Comparison of ENCODE assay signal across 10 mouse cellular contexts in the genomic region with DNA sequence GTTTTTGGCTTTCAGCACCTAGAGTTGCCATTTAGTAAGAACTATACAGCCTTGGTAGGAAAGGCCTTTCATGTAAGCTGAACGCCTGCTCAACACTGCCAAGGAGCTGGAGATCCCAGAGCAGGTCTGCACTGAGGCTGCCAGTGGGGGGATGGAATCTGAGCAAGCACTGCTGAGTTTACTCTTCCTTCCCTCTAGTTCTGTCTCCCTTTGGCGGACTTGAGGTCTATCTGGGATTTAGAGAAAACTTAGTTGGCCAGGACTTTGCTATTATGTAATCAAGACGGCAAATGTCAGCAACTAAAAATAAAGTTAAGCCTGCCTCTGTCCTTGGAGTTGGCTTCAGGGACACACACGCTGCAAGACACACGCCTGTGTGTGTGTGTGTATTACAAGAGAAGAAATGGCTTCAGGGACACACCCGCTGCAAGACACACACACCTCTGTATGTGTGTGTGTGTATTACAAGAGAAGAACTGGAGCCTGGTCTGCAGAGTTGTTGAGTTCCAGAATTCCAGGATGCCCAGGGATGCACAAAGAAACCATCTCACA. TPM values are rescaled to one million over a fixed set of nuclear protein-coding genes. Genes with fewer than 3 reads are reported as not detected.
DNase-seq lines count a peak whose midpoint lies in the region; ATAC-seq and TF ChIP-seq lines count a peak whose summit lies in the region.
"Had no signal": no experiment of that assay in that cellular context is flagged by ENCODE, and none has a peak within 500 bp of the region (broad histone marks: within the 10 kb centered on the region; RNA-seq: fewer than 3 reads in every experiment).

No protein-coding gene starts in this region.

- H3K4me3 ChIP-seq in midbrain, embryonic 10.5 days, result peak overlapping the region; percentile 29
- no peak overlapping the region for H3K4me3 ChIP-seq in midbrain, embryonic 13.5 days (replicated peaks)
- H3K4me3 ChIP-seq in embryonic fibroblast, embryonic 13.5 days (ENCODE audit: insufficient read depth, low read length), result peak overlapping the region; percentile 80
- no peak overlapping the region for H3K4me3 ChIP-seq in stomach, embryonic 15.5 days (replicated peaks)
- H3K4me3 ChIP-seq in limb, embryonic 10.5 days, result no peak overlapping the region

- no peaks in the 10 kb centered on the region for H3K9me3 ChIP-seq in midbrain, embryonic 10.5 days (replicated peaks)
- H3K9me3 ChIP-seq in midbrain, embryonic 13.5 days, result no peaks in the 10 kb centered on the region
- no peaks in the 10 kb centered on the region for H3K9me3 ChIP-seq in stomach, embryonic 15.5 days
- no peaks in the 10 kb centered on the region for H3K9me3 ChIP-seq in limb, embryonic 10.5 days (replicated peaks)
- H3K9me3 ChIP-seq: limb, embryonic 13.5 days had no signal

- peaks cover 54% of the 10 kb centered on the region for H3K36me3 ChIP-seq in midbrain, embryonic 10.5 days
- peaks cover 50% of the 10 kb centered on the region for H3K36me3 ChIP-seq in midbrain, embryonic 13.5 days
- H3K36me3 ChIP-seq in stomach, embryonic 15.5 days, result peaks cover 38% of the 10 kb centered on the region
- H3K36me3 ChIP-seq in limb, embryonic 10.5 days, result peaks cover 61% of the 10 kb centered on the region

- H3K4me2 ChIP-seq in midbrain, embryonic 13.5 days (replicated peaks), result no peak overlapping the region
- 0 out of 2 replicates have a peak overlapping the region, but pooled peaks have one; percentile 13 for H3K4me2 ChIP-seq in stomach, embryonic 15.5 days

- TF ChIP-seq POLR2A in embryonic fibroblast, embryonic 13.5 days (IDR thresholded peaks at IDR 0.05; ENCODE audit: low read depth, low read length), result peak; percentile 54

- WGBS in midbrain, embryonic 10.5 days, result 90% methylated on average over 6 of the region's 6 CpGs
- WGBS in midbrain, embryonic 13.5 days, result 89% methylated on average over 6 of the region's 6 CpGs
- 73% methylated on average over 6 of the region's 6 CpGs for WGBS in stomach, embryonic 15.5 days
- 92% methylated on average over 6 of the region's 6 CpGs for WGBS in limb, embryonic 10.5 days

- no peak overlapping the region for H3K27ac ChIP-seq in midbrain, embryonic 10.5 days (replicated peaks)
- no peak overlapping the region for H3K27ac ChIP-seq in midbrain, embryonic 13.5 days
- 0 out of 2 replicates have a peak overlapping the region, but pooled peaks have one; percentile 1 for H3K27ac ChIP-seq in embryonic fibroblast, embryonic 13.5 days (ENCODE audit: insufficient read depth, low read length)
- H3K27ac ChIP-seq in stomach, embryonic 15.5 days, result peak overlapping the region; percentile 94; the same call in 1 of the 2 replicates
- H3K27ac ChIP-seq in limb, embryonic 10.5 days, result no peak overlapping the region
- H3K27ac ChIP-seq: limb, embryonic 13.5 days had no signal

- no peak for ATAC-seq in midbrain, embryonic 13.5 days
- no peak for ATAC-seq in stomach, embryonic 15.5 days (ENCODE audit: insufficient read depth, low FRiP score, low read depth)
- ATAC-seq: forebrain, embryonic 14.5 days had no signal

- no peak for TF ChIP-seq CTCF in embryonic fibroblast, embryonic 13.5 days (IDR thresholded peaks at IDR 0.05; ENCODE audit: borderline replicate concordance, insufficient read depth, low read length)

- DNase-seq in midbrain, embryonic 10.5 days (ENCODE audit: low spot score), result no peak
- peak; percentile 70 for DNase-seq in kidney, adult 9 months
- no peak for DNase-seq in limb, embryonic 10.5 days (ENCODE audit: low spot score)
- DNase-seq in spleen, postnatal 36 days (ENCODE audit: low spot score in 2 of 2), result no peak
- DNase-seq in cerebellum, postnatal 14 days, result no peak

- H3K27me3 ChIP-seq in midbrain, embryonic 10.5 days (ENCODE audit: low read depth, poor library complexity, severe bottlenecking), result no peaks in the 10 kb centered on the region
- no peaks in the 10 kb centered on the region for H3K27me3 ChIP-seq in midbrain, embryonic 13.5 days
- H3K27me3 ChIP-seq in stomach, embryonic 15.5 days (replicated peaks), result no peaks in the 10 kb centered on the region
- no peaks in the 10 kb centered on the region for H3K27me3 ChIP-seq in limb, embryonic 10.5 days (ENCODE audit: low read depth, poor library complexity, severe bottlenecking)
- H3K27me3 ChIP-seq: limb, embryonic 13.5 days had no signal

- H3K4me1 ChIP-seq in midbrain, embryonic 10.5 days, result peaks cover 42% of the 10 kb centered on the region
- H3K4me1 ChIP-seq in midbrain, embryonic 13.5 days (replicated peaks), result peaks cover 37% of the 10 kb centered on the region
- H3K4me1 ChIP-seq in embryonic fibroblast, embryonic 13.5 days (ENCODE audit: control insufficient read depth, insufficient read depth, low read length), result peaks cover 5% of the 10 kb centered on the region; the same call in 1 of the 2 replicates
- peaks cover 24% of the 10 kb centered on the region for H3K4me1 ChIP-seq in stomach, embryonic 15.5 days
- peaks cover 34% of the 10 kb centered on the region for H3K4me1 ChIP-seq in limb, embryonic 10.5 days

- no peak overlapping the region for H3K9ac ChIP-seq in midbrain, embryonic 13.5 days (replicated peaks)
- no peak overlapping the region for H3K9ac ChIP-seq in stomach, embryonic 15.5 days

RNA-seq across cellular contexts. Expression of a gene that starts 4.2 kb away (rescaled TPM):
- 11.9 and 13.0 TPM in 2 replicates for polyA plus RNA-seq in midbrain, embryonic 10.5 days (2016; fragmentation: Nextera tagmentation; extraction: Ambion mirVana)
- polyA plus RNA-seq in midbrain, embryonic 13.5 days (2015; fragmentation: Nextera tagmentation; extraction: Ambion mirVana), result 16.0 and 16.5 TPM in 2 replicates
- 26.4 and 27.2 TPM in 2 replicates for polyA plus RNA-seq in embryonic fibroblast, embryonic 13.5 days (2011; ENCODE audit: insufficient read length, low read depth, missing spikeins)
- 18.6 and 19.4 TPM in 2 replicates for polyA plus RNA-seq in stomach, embryonic 15.5 days (2015; fragmentation: Nextera tagmentation; extraction: Ambion mirVana)
- polyA plus RNA-seq in limb, embryonic 10.5 days (2016; fragmentation: Nextera tagmentation; extraction: Ambion mirVana), result 16.7 and 18.8 TPM in 2 replicates

RNA-seq across cellular contexts. Expression of a gene that starts 18.5 kb away (rescaled TPM):
- polyA plus RNA-seq in midbrain, embryonic 10.5 days (2016; fragmentation: Nextera tagmentation; extraction: Ambion mirVana), result 180 and 187 TPM in 2 replicates
- 122 and 127 TPM in 2 replicates for polyA plus RNA-seq in midbrain, embryonic 13.5 days (2015; fragmentation: Nextera tagmentation; extraction: Ambion mirVana)
- polyA plus RNA-seq in embryonic fibroblast, embryonic 13.5 days (2011; ENCODE audit: insufficient read length, low read depth, missing spikeins), result 105 and 110 TPM in 2 replicates
- 109 and 110 TPM in 2 replicates for polyA plus RNA-seq in stomach, embryonic 15.5 days (2015; fragmentation: Nextera tagmentation; extraction: Ambion mirVana)
- polyA plus RNA-seq in limb, embryonic 10.5 days (2016; fragmentation: Nextera tagmentation; extraction: Ambion mirVana), result 170 and 205 TPM in 2 replicates

RNA-seq across cellular contexts. Expression of a gene that starts 26.9 kb away (rescaled TPM):
- 212 and 239 TPM in 2 replicates for polyA plus RNA-seq in midbrain, embryonic 10.5 days (2016; fragmentation: Nextera tagmentation; extraction: Ambion mirVana)
- polyA plus RNA-seq in midbrain, embryonic 13.5 days (2015; fragmentation: Nextera tagmentation; extraction: Ambion mirVana), result 310 TPM in 2 replicates
- polyA plus RNA-seq in embryonic fibroblast, embryonic 13.5 days (2011; ENCODE audit: insufficient read length, low read depth, missing spikeins), result 149 and 162 TPM in 2 replicates
- polyA plus RNA-seq in stomach, embryonic 15.5 days (2015; fragmentation: Nextera tagmentation; extraction: Ambion mirVana), result 161 and 169 TPM in 2 replicates
- polyA plus RNA-seq in limb, embryonic 10.5 days (2016; fragmentation: Nextera tagmentation; extraction: Ambion mirVana), result 185 and 194 TPM in 2 replicates

RNA-seq across cellular contexts. Expression of a gene that starts 28.7 kb away (rescaled TPM):
- polyA plus RNA-seq in midbrain, embryonic 10.5 days (2016; fragmentation: Nextera tagmentation; extraction: Ambion mirVana), result 1.1 and 1.3 TPM in 2 replicates
- 0.77 and 1.4 TPM in 2 replicates for polyA plus RNA-seq in midbrain, embryonic 13.5 days (2015; fragmentation: Nextera tagmentation; extraction: Ambion mirVana)
- 0.18 TPM in 1 of 2 replicates, not detected in the other for polyA plus RNA-seq in embryonic fibroblast, embryonic 13.5 days (2011; ENCODE audit: insufficient read length, low read depth, missing spikeins)
- polyA plus RNA-seq in stomach, embryonic 15.5 days (2015; fragmentation: Nextera tagmentation; extraction: Ambion mirVana), result 5.6 and 6.3 TPM in 2 replicates
- 5.5 and 5.9 TPM in 2 replicates for polyA plus RNA-seq in limb, embryonic 10.5 days (2016; fragmentation: Nextera tagmentation; extraction: Ambion mirVana)

RNA-seq across cellular contexts. Expression of a gene that starts 29.9 kb away (rescaled TPM):
- polyA plus RNA-seq in midbrain, embryonic 10.5 days (2016; fragmentation: Nextera tagmentation; extraction: Ambion mirVana), result 14.9 and 29.4 TPM in 2 replicates
- 73.0 and 76.7 TPM in 2 replicates for polyA plus RNA-seq in midbrain, embryonic 13.5 days (2015; fragmentation: Nextera tagmentation; extraction: Ambion mirVana)
- polyA plus RNA-seq in embryonic fibroblast, embryonic 13.5 days (2011; ENCODE audit: insufficient read length, low read depth, missing spikeins), result 0.80 and 1.6 TPM in 2 replicates
- polyA plus RNA-seq in stomach, embryonic 15.5 days (2015; fragmentation: Nextera tagmentation; extraction: Ambion mirVana), result 5.6 and 6.2 TPM in 2 replicates
- 1.4 and 2.2 TPM in 2 replicates for polyA plus RNA-seq in limb, embryonic 10.5 days (2016; fragmentation: Nextera tagmentation; extraction: Ambion mirVana)

Comparison
In these comparisons a context has a peak if more than half of its experiments do, and no peak if none do; other contexts are left out.
1. H3K4me3 ChIP-seq: peak in midbrain, embryonic 10.5 days (single experiment) and embryonic fibroblast, embryonic 13.5 days (single experiment); none in midbrain, embryonic 13.5 days (single experiment), stomach, embryonic 15.5 days (single experiment) and limb, embryonic 10.5 days (single experiment).
2. H3K27ac ChIP-seq: peak in embryonic fibroblast, embryonic 13.5 days (single experiment) and stomach, embryonic 15.5 days (single experiment); none in midbrain, embryonic 10.5 days (single experiment), midbrain, embryonic 13.5 days (single experiment) and limb, embryonic 10.5 days (single experiment).